Mouse (Mus musculus) intestine, postnatal 0 days (tissue): ENCODE results near the gene Tex10. TPM values are rescaled to one million over a fixed set of nuclear protein-coding genes. Genes with fewer than 3 reads are reported as not detected.

ENCODE experiments used
- ATAC-seq: fragments of 200-750 bp; cut with Nextera tagmentation; 2 replicates; pipeline ENCODE4 v1.8.0; 2017; ENCODE audit warnings: mild to moderate bottlenecking, moderate TSS enrichment, moderate library complexity
- H3K27ac ChIP-seq: fragments of 300-500 bp; sonication (generic); 2 replicates; pipeline ENCODE4 v1.5.1; 2014; ENCODE audit warnings: mild to moderate bottlenecking, low read depth, low read length, moderate library complexity
- H3K27me3 ChIP-seq: fragments of 300-500 bp; sonication (generic); replicated peaks from 2 replicates; pipeline ENCODE4 v1.6.1; 2014; ENCODE audit warnings: low read length, mixed read lengths; ENCODE audit not compliant: control insufficient read depth, insufficient read depth
- H3K36me3 ChIP-seq: fragments of 300-500 bp; sonication (generic); 2 replicates; pipeline ENCODE4 v1.6.1; 2014; ENCODE audit warnings: mild to moderate bottlenecking, moderate library complexity; ENCODE audit not compliant: control insufficient read depth, insufficient read depth
- H3K4me1 ChIP-seq: fragments of 300-500 bp; sonication (generic); replicated peaks from 2 replicates; pipeline ENCODE4 v1.6.1; 2014; ENCODE audit warnings: antibody characterized with exemption, low read length, mixed read lengths; ENCODE audit not compliant: control insufficient read depth, insufficient read depth
- H3K4me2 ChIP-seq: fragments of 300-500 bp; sonication (generic); replicated peaks from 2 replicates; pipeline ENCODE4 v1.6.1; 2014; ENCODE audit warnings: low read depth, mild to moderate bottlenecking, moderate library complexity
- H3K4me3 ChIP-seq: fragments of 300-500 bp; sonication (generic); 2 replicates; pipeline ENCODE4 v1.5.1; 2014; ENCODE audit warnings: low read depth, low read length
- H3K9ac ChIP-seq: fragments of 300-500 bp; sonication (generic); 2 replicates; pipeline ENCODE4 v1.6.1; 2014; ENCODE audit warnings: mild to moderate bottlenecking, low read depth, low read length
- H3K9me3 ChIP-seq: fragments of 300-500 bp; sonication (generic); 2 replicates; pipeline ENCODE4 v1.6.1; 2016; ENCODE audit warnings: mixed run types; ENCODE audit not compliant: control insufficient read depth
- CTCF ChIP-seq: sonication (generic); IDR thresholded peaks from 2 replicates; pipeline ENCODE4 v1.5.1; 2016; ENCODE audit warnings: low read depth, mild to moderate bottlenecking, control low read depth, antibody characterized with exemption, moderate library complexity
- WGBS: fragments of 180-500 bp; shearing (Covaris S2); extraction: QIAGEN DNeasy Blood & Tissue Kit; methylation state at CpG from one replicate; pipeline ENCODE4 v1.1.7; 2014; 5-methylcytosine and 5-hydroxymethylcytosine counted together
- polyA plus RNA-seq: library from polyadenylated mRNA; unstranded; fragments of >200 nt; fragmentation: Nextera tagmentation; extraction: Ambion mirVana; gene quantifications from 2 replicates; pipeline ENCODE4 v1.2.1, GENCODE M21; 2015

Tex10 gene
- polyA plus RNA-seq, 1 experiment from 2014 or later: 16.8 TPM

DNA sequence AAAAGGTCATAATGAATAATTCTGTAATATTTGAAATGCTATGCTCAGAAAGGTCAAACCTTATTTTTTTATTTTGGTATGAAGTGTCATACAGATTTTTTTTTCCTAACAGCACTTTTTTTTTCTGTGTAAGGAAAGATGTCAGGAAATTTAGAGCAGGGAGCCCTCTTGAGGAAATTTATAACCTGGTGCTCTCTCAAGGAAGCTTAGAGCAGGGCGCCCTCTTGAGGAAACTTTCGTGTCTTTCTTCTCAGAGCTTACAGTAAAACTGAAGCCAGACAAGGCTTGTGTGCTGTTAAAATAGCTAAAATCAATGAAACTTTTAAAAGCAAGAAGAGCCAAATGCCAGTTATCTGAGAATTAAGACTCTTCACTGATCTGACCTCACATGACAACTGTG lies 92.3 kb downstream of the Tex10 start:
- no peaks in the 10 kb centered on the region for H3K9me3 ChIP-seq
- H3K4me1 ChIP-seq: no peaks in the 10 kb centered on the region
- H3K9ac ChIP-seq: no peak overlapping the region
- no peak overlapping the region for H3K4me2 ChIP-seq
- H3K4me3 ChIP-seq: no peak overlapping the region
- H3K36me3 ChIP-seq: no peaks in the 10 kb centered on the region
- H3K27me3 ChIP-seq: no peaks in the 10 kb centered on the region
- H3K27ac ChIP-seq: no peak overlapping the region
- no peak for ATAC-seq
- 4% methylated on average over 2 of the region's 2 CpGs for WGBS
- peak; percentile 84 for TF ChIP-seq CTCF

Other genes starting within 250 kb of the Tex10 start
- 75.7 and 78.8 TPM in 2 replicates for gene Erp44, start 193.9 kb downstream of the Tex10 start, polyA plus RNA-seq
- 1.8 and 2.4 TPM in 2 replicates for gene Invs, start 193.7 kb downstream of the Tex10 start, polyA plus RNA-seq
- gene Msantd3, start 66.5 kb upstream of the Tex10 start, polyA plus RNA-seq: 6.8 and 7.0 TPM in 2 replicates
- gene Tmeff1, start 111.7 kb upstream of the Tex10 start, polyA plus RNA-seq: 7.8 and 10.2 TPM in 2 replicates
- gene Cavin4, start 190.1 kb upstream of the Tex10 start, polyA plus RNA-seq: 0.05 and 0.09 TPM in 2 replicates